Mouse (Mus musculus): ENCODE results near the gene Rraga. TPM values are rescaled to one million over a fixed set of nuclear protein-coding genes. Genes with fewer than 3 reads are reported as not detected.

The Rraga gene
- total and polyA plus RNA-seq, 3 experiments, result 13.6 to 96.2 (median 38.3) TPM

DNA sequence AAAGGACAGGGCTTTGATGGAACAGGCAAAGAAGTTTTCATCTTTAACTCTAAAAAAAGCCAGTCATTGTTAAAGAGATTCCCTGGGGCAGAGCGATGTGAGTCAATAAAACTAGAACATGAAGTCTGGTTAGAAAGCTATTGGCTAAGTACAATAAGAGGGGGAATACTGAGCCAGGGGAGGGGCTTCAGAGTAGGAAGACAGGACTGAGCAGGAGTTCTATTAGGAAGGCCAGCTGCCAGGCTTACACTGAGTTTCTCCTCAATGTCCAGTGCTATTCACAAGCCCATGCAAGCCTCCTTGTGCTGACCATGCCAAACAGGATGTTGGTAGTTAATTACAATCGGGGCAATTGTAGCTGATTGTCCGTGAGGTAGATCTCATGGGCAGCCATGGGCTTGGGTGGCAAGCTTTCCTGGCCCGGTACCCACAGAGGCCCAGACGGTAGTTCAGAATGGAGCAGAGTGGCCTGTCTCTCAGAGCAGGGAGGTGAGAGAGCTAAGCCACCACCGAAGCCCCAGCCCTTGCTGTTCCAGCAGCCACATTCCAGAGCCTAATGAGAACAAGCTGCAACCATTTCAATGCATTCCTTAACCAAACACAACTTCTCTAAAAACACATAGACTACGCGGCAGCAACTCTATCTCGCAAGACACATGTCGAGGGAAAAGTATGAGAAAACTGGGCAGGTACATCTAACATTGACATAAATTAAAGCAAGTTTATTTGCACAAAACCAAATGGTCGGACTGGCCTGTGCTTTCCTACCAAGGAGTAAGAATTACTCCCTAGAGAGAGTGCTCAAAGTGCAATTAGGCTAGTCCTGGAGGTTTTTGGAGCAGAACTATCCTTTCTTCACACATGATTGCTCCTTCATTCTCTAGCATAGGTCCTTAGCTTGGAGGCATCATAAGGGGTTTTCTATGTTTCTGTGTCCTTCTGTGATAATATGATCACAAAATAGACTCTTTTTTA, 48.0 kb upstream of the Rraga start:
- Histone ChIP-seq H3K27me3 (replicated peaks) (no peaks in the 10 kb centered on the region), H3K4me2 (ENCODE audit: insufficient read depth, low read depth, poor library complexity, severe bottlenecking) (no peak overlapping the region), H3K27ac (ENCODE audit: insufficient read depth, low read depth) (no peak overlapping the region), H3K9ac (ENCODE audit: insufficient read depth, low read depth) (no peak overlapping the region), H3K4me3 (replicated peaks in 1 of 3; ENCODE audit: low read depth in 2 of 3, low read length in 2 of 3, poor library complexity in 1 of 3) (no peak overlapping the region), H3K9me3 (replicated peaks; ENCODE audit: low read length) (no peaks in the 10 kb centered on the region), H3K79me2 (replicated peaks; ENCODE audit: control insufficient read depth, extremely low read depth, insufficient read depth, poor library complexity, severe bottlenecking) (no peaks in the 10 kb centered on the region), H3K4me1 (ENCODE audit: control insufficient read depth in 1 of 2, insufficient read depth in 2 of 2) (no peaks in the 10 kb centered on the region), H3K36me3 (replicated peaks in 1 of 2; ENCODE audit: control insufficient read depth in 1 of 2, insufficient read depth in 1 of 2, low read length in 1 of 2) (no peaks in the 10 kb centered on the region)
- DNase-seq (ENCODE audit: extremely low read depth), result no peak
- dilution Hi-C loops (cut with MboI; ENCODE audit: extremely low pct_ligation_motif_present, extremely low pct_unique_long_range_greater_than_20kb, low sequenced_read_pairs), result no loop called here
- TF ChIP-seq TBP (conservative IDR thresholded peaks at IDR 0.05; ENCODE audit: low read depth, low read length) (no peak), ZKSCAN1 (IDR thresholded peaks at IDR 0.05; ENCODE audit: borderline replicate concordance, low read depth, low read length) (no peak), NELFE (IDR thresholded peaks at IDR 0.05; ENCODE audit: low read depth, low read length) (no peak), SIN3A (IDR thresholded peaks at IDR 0.05; ENCODE audit: low read length) (no peak)
- in situ Hi-C loops (cut with MboI; ENCODE audit: low pct_ligation_motif_present, low pct_unique_long_range_greater_than_20kb, low sequenced_read_pairs), result loop anchor here (25.0 kb wide), 1 partner anchor 690 kb away; no protein-coding TSS in a partner anchor

DNA sequence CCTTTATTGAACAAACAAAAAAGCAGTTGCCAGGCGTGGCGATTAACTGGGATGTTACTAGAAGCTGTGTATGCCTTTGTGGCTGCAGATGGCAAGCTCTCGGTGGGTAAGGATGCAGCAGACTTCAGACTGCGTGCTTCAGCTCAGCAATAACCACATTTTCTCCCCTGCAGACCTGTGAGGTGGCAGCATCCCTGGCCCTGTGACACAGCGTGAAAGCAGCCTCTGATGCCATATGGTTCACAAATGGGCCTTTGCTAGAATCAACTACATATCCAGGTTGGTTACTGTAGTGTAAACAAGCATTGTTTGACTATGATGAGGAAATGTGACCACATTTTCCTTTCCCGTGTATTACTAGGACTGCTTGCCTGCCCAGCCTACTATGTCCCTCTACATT, 46.3 kb upstream of the Rraga start:
- no peak overlapping the region for H3K4me2 ChIP-seq (ENCODE audit: insufficient read depth, low read depth, poor library complexity, severe bottlenecking)
- no peak overlapping the region for H3K4me3 ChIP-seq (replicated peaks in 1 of 3; ENCODE audit: low read depth in 2 of 3, low read length in 2 of 3, poor library complexity in 1 of 3)
- no peaks in the 10 kb centered on the region for H3K79me2 ChIP-seq (replicated peaks; ENCODE audit: control insufficient read depth, extremely low read depth, insufficient read depth, poor library complexity, severe bottlenecking)
- no peaks in the 10 kb centered on the region for H3K27me3 ChIP-seq (replicated peaks)
- H3K9me3 ChIP-seq (replicated peaks; ENCODE audit: low read length), result no peaks in the 10 kb centered on the region
- TF ChIP-seq ZKSCAN1 (IDR thresholded peaks at IDR 0.05; ENCODE audit: borderline replicate concordance, low read depth, low read length), result no peak
- no peak overlapping the region for H3K27ac ChIP-seq (ENCODE audit: insufficient read depth, low read depth)
- H3K36me3 ChIP-seq (replicated peaks in 1 of 2; ENCODE audit: control insufficient read depth in 1 of 2, insufficient read depth in 1 of 2, low read length in 1 of 2), result no peaks in the 10 kb centered on the region
- no peaks in the 10 kb centered on the region for H3K4me1 ChIP-seq (ENCODE audit: control insufficient read depth in 1 of 2, insufficient read depth in 2 of 2)
- DNase-seq (ENCODE audit: extremely low read depth), result no peak
- in situ Hi-C loops (cut with MboI; ENCODE audit: low pct_ligation_motif_present, low pct_unique_long_range_greater_than_20kb, low sequenced_read_pairs) (loop anchor here (25.0 kb wide), 1 partner anchor 692 kb away; no protein-coding TSS in a partner anchor), dilution Hi-C loops (cut with MboI; ENCODE audit: extremely low pct_ligation_motif_present, extremely low pct_unique_long_range_greater_than_20kb, low sequenced_read_pairs) (no loop called here)
- H3K9ac ChIP-seq (ENCODE audit: insufficient read depth, low read depth), result no peak overlapping the region

DNA sequence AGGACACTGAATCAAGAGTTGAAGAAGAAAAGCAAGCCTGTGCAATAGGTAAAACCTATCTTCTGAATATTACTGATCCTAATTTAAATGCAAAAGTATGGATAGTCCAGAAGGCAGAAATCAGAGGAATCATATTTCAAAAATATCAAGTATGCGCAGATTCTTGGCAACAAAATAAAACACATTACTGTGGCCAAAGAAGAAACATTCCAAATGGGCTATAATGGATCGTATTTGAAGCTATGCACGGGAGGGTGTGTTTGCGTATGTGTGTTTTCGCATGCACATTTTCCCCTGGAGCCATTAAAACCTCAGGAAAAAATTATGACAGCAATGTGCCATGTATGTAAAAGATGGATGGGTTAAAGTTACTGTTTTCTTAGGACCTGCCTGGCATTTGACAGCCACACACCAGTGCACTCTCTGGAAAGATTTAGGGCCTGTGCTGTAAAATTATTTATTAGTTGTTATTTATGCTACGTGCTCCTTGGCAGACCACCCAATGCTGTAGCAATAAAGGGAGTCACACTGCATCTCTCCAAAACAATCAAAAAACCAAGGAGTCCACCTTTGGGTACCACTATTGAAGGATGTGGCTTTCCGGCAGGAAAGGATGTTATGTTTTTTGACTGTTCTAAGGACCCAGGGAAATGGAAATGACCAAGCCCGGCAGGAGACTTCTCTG, 41.9 kb upstream of the Rraga start:
- Histone ChIP-seq H3K9ac (ENCODE audit: insufficient read depth, low read depth) (no peak overlapping the region), H3K4me3 (replicated peaks in 1 of 3; ENCODE audit: low read depth in 2 of 3, low read length in 2 of 3, poor library complexity in 1 of 3) (no peak overlapping the region), H3K79me2 (replicated peaks; ENCODE audit: control insufficient read depth, extremely low read depth, insufficient read depth, poor library complexity, severe bottlenecking) (no peaks in the 10 kb centered on the region), H3K9me3 (replicated peaks; ENCODE audit: low read length) (no peaks in the 10 kb centered on the region), H3K4me1 (ENCODE audit: control insufficient read depth in 1 of 2, insufficient read depth in 2 of 2) (no peaks in the 10 kb centered on the region), H3K27me3 (replicated peaks) (no peaks in the 10 kb centered on the region), H3K36me3 (replicated peaks in 1 of 2; ENCODE audit: control insufficient read depth in 1 of 2, insufficient read depth in 1 of 2, low read length in 1 of 2) (no peaks in the 10 kb centered on the region), H3K27ac (ENCODE audit: insufficient read depth, low read depth) (no peak overlapping the region), H3K4me2 (ENCODE audit: insufficient read depth, low read depth, poor library complexity, severe bottlenecking) (no peak overlapping the region)
- no peak for DNase-seq (ENCODE audit: extremely low read depth)
- in situ Hi-C loops (cut with MboI; ENCODE audit: low pct_ligation_motif_present, low pct_unique_long_range_greater_than_20kb, low sequenced_read_pairs) (loop anchor here (25.0 kb wide), 1 partner anchor 696 kb away; no protein-coding TSS in a partner anchor), dilution Hi-C loops (cut with MboI; ENCODE audit: extremely low pct_ligation_motif_present, extremely low pct_unique_long_range_greater_than_20kb, low sequenced_read_pairs) (no loop called here)
- TF ChIP-seq CTCF (conservative IDR thresholded peaks at IDR 0.05 in 1 of 2, IDR thresholded peaks at IDR 0.05 in 1 of 2; ENCODE audit: low read depth in 2 of 2, low read length in 2 of 2) (no peak), ZKSCAN1 (IDR thresholded peaks at IDR 0.05; ENCODE audit: borderline replicate concordance, low read depth, low read length) (no peak), ZNF384 (IDR thresholded peaks at IDR 0.05; ENCODE audit: low read depth, low read length) (no peak), USF2 (conservative IDR thresholded peaks at IDR 0.05; ENCODE audit: low read depth, low read length) (no peak), JUN (IDR thresholded peaks at IDR 0.05; ENCODE audit: insufficient read depth, low read depth, low read length) (no peak), MXI1 (IDR thresholded peaks at IDR 0.05; ENCODE audit: low read depth, low read length) (no peak), POLR2AphosphoS2 (IDR thresholded peaks at IDR 0.05; ENCODE audit: low read depth, low read length) (no peak), ELF1 (IDR thresholded peaks at IDR 0.05; ENCODE audit: low read depth, low read length) (no peak)

Measured in CH12.LX (cell line).